Mouse (Mus musculus) megakaryocyte progenitor cell, adult 5-6 weeks (primary cell): ENCODE results near the gene Denr. TPM values are rescaled to one million over a fixed set of nuclear protein-coding genes. Genes with fewer than 3 reads are reported as not detected.

Source experiments
- ATAC-seq: replicated peaks from 2 replicates; pipeline ENCODE4 v1.8.0; 2016; ENCODE audit warnings: mild to moderate bottlenecking, moderate TSS enrichment, inconsistent platforms; ENCODE audit not compliant: poor library complexity
- total RNA-seq, 2 experiments: library from RNA; stranded (forward) in 1 of 2; stranded (reverse) in 1 of 2; fragments of 157-497, 149-512 nt in 1 of 2; fragments of 200-1000 nt in 1 of 2; gene quantifications; 2 replicates each; pipeline versions ENCODE4 v1.2.3 to v1.2.4; 2015 to 2017

The Denr gene
- total RNA-seq (2015), result 113 and 123 TPM in 2 replicates
- total RNA-seq (2017), result 90.6 and 105 TPM in 2 replicates

DNA sequence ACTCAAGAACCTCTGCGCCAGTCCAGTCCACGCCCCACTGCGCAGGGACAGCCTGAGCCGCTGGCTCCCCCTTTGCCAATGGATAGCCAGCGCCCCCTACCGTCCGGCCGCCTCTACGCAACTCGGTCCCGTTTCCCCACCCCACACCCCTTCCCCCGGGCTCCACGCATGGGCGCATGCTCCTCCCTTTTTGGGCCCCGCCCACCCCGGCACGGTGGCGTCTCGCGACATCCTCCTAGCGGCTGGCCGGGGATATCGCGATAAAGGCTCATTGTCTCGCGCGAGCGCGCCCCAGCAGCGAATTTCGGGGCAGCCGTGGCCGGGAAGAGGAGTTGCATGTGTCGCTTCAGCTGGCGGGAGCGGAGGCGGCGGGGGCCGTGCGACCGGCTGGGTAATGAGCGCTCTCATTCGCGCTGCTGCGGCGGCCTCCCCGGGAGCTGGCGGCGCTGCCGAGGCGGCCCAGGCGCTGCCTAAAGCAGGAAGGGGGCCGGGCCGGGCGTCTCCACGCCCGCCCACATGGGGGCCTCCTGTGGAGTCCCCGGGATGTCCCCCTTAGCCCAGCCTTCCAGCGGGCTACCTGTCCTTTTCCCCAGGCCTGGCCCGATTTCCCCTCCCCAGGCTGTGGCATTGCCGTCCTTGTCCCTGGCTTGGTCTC, at the start of gene Denr:
TSS of gene Denr (plus strand) at position 200 of the 655 bp plus-strand sequence.
- peak; percentile 97 for ATAC-seq

DNA sequence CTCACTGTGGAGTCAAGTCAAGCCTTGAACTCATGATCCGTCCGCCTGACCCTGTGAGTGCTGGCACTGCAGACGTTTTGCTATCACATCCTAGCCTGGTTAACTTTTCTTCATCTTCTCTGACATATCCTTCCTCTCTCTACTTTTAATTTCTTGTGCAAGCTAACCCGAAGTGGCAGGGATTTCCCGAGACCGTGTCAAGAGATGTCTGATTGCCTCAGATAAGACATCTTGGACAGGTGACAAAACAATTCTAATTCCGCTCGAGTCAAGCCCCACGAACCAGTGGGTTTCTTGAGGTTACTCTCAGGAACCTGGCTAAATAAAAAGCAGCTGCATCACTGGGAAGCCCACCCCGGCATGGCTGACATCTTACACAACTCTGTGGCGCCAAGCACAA, 48.2 kb upstream of the Denr start:
- peak; percentile 51 for ATAC-seq

DNA sequence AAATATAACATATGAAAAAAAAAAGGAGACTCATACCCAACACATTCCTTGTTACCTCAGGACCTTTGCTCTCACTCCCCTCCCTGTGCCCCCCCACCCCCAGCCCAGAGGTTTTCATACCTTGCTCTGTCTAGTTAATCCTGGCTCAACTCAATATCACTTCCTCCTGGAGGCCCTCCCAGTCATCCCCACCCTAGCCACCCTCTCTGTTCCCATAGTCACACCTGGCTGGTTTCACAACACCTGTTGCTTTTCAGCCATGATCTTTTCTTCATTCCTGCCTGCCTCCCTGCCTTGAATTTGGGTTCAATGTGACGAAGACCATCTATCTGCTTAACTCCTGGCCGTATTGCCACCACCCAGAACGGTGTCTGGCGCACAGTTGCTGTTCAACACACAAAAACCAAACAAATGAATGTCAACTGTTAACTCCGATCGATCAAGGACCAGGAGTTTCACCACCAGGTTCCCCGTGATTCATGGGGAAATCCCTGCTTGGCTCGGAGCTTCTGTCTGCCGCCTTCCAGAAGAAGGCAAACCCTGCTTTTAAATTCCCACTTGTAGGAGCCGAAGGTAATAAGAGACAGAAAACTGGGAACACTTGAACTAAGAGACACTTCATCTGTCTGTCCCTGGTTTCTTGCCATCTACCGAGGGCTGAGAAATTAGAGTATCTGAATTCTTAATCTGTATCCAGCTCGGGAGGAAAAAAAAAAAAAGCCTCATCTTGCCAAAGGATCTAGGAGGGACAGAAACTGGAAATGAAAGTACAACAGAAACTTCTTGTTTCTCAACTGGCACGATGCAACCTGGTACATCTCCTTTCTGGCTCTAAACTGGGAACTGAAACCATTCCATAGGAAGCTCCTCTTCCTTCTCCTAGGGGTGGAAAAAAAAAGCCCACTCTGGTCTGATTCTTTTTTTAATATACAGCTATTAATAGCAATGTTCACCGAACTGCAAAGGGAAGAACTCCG, 44.3 kb upstream of the Denr start:
- peak; percentile 47 for ATAC-seq

DNA sequence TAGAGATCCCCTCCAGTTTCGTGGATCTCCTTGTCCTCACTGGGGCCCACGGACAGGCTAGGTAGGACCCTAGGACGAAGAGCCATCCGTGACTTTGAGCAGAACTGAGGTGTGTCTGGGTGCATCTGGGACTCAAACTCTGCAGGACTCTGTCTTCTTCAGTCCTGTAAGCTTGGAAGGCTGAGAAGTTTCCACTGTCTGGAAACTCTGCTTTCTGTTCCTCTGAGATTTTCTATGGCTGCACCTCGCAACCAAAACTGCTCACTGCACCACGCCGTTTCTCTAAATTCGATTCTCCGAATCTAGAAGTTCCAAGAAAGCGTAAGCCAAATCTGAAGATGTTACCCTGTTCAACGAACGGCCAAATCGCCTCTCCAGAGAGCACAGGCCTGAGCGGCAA, 43.0 kb upstream of the Denr start:
- ATAC-seq, result no peak

DNA sequence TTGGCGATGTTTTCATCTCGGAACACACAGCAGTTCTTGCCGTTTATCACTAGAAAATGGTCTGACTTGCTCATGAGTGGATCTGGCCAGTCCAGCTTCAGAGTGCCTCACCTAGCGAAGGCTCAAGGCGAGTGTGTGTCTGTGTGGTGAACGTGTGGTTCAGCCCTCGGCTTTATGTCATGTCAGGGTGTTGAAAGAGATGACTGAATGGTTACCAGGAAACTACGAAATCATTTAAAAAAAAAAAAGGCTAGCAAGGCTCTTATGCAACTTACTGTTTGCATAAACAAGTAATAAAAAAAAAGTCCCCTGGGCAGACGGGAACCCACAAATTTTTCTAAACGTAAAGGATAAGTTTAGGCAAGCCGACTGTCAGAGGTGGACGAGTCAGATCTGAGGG, 41.6 kb upstream of the Denr start, which contains the start of gene Hcar2:
TSS of gene Hcar2 (minus strand) at position 135 of the 400 bp plus-strand sequence.
- peak; percentile 87 for ATAC-seq

DNA sequence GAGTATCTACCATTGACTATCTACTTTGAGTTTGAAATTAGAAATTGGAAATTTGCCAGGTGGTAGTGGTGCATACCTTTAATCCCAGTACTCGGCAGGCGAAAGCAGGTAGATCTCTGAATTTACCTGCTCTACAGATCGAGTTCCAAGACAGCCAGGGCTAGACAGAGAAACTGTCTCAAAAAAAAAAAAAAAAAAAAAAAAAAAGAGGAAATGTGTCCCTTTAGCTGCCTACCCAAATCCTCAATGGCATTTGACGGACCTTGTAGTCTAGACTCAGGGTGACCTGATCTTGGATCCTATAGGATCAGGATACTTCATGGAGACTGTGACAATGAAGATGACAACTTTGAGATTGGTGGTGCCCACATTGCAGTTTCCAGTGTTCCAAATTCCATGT, 40.5 kb upstream of the Denr start:
- ATAC-seq, result no peak

DNA sequence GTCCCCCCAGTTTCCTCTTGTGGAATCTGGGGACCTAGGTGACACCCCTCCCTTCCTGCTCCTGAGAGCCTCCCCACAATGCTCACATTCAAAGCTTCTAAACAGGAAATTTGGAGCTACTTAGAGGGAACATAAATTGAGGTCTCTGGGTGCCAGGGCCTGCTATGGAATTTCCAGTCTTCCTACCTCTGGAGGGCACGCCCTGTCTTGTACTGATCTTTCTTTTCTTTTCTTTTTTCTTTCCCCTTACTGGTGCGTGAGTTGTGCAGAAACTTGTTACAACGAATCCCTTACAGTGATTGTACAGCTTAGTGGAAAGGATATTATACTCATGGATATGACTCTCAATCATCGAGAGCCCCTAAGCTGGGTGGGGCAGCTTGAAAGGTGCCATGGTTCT, 37.4 kb upstream of the Denr start:
- ATAC-seq, result no peak

DNA sequence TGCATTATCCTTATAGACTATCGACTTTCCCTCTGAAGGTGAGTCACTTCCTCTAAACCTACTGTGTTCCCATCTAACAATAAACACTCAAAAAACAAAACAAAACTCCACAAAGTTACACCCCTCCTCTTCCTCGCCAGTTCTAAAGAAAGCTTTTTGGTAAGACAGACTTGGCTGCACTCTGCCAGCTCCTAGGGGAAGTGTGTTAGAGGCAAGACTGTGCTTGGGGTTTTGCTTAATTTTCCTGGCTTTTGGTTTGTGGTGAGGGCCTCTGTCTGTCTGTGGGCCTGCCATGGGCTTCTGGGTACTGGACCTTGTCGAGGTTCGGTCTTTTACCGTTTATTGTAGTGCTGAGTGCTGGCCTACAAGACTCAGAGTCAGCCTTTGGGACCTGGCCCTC, 32.8 kb upstream of the Denr start:
- 0 out of 2 replicates have a peak, but pooled peaks have one; percentile 9 for ATAC-seq

DNA sequence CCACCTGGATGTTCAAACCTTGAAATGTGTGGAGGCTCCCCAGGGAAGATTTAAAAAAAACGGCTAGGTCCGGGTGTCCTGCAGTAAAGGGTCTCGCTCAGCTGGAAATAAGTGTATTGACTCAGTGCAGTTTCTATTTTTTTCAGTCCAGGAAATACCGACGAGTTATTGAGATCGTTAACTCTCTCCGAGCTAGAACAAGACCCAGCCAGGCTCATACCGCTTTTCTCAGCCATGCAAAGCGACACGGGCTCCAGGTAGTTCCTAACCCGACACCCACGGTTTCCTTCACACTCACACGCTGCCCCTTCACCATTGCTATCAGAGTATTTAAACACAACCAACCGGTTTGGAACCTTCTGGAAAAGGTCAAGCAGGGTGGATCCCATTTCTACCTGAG, 28.9 kb upstream of the Denr start:
- no peak for ATAC-seq

DNA sequence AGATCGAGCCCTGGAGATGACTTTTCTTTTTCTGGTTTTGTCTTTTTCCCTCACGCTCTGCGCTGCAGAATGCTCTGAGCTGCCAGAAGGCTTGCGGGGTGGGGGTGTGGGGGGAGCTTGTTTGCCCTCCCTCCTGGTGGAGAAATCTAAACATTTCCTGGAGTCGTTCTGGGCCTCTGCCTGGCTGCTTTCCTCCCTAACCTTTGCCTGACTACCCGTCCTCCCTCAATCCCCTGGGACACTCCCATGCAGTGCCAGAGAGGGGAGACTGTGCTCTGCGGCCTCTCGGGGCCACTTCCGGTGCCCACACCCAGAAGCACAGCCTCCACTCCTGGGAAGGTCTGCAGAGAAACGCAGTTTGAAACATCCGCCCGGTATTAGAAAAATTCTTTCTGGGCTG, 27.0 kb upstream of the Denr start, which contains the start of gene Hcar1:
TSS of gene Hcar1 (minus strand) at position 93 of the 400 bp plus-strand sequence.
- no peak for ATAC-seq

DNA sequence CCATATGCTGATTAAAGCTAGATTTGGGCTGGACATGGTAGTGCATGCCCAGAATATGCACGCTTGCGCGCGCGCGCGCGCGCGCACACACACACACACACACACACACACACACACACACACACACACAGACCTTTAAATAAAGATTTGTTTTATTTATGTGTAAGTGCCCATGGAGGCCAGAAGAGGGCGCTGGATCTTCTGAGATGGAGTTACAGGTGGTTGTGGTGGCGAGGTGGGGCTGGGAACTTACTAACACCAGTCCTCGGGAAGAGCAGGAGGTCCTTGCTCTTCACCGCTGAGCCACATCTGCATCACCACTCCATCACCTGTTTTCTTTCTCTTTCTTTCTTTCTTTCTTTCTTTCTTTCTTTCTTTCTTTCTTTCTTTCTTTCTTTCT, 26.2 kb upstream of the Denr start:
- no peak for ATAC-seq

DNA sequence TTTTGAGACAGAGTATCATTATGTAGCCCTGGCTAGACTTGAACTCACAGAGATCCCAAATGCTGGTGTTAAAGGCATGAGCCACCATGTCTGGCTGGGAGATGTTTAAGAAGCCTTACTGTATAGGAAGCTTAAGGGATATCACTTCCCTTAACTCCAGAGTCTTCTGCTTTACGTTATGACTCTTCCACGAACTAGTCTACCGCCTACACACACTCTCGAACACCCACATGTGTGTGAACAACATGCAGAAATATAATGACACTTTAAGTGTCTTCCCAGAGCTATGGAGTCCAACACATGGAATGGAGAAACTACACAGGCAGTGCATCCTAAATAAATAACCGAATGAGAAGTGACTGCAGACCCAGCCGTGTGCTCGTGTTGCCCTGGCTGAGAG, 23.1 kb upstream of the Denr start:
- ATAC-seq, result no peak

DNA sequence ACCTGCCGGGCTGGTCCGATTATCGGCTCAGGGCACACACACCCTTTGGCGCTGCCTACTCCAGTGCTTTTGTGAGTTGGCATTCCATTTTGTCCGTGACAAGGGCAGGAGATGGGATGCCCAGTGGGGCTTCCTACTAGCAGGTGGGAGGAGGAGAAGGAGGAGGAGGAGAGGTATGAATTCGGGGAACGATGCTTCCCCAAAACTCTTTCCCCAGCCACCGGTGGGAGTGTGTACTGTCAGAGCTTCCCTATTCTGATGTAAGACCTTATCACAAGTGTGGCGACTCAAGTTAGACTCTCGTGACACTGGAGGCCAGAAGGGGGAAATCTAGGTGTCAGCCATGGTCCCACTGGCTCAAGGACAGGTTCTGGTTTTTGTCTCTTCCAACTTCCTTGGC, 22.6 kb upstream of the Denr start:
- ATAC-seq, result peak; percentile 76

DNA sequence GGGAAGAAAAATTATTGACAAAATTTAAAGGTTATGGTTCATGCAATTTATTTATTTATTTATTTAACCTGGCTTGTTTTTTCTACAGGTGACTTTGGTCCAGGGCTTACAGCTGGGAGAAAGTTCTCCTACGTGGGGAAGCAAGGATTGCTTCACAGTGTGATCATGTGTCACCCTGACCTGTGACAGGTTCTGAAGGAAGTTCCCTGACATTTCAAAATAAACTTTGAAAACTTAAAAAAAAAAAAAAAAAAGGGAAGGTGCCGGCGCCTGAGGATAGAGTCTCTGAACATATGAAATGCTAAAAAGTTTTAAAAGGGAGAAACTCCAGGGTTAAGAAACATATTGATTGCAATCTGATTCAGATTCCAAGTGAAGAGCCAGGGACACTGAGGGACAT, 20.6 kb upstream of the Denr start:
- peak; percentile 63 for ATAC-seq

DNA sequence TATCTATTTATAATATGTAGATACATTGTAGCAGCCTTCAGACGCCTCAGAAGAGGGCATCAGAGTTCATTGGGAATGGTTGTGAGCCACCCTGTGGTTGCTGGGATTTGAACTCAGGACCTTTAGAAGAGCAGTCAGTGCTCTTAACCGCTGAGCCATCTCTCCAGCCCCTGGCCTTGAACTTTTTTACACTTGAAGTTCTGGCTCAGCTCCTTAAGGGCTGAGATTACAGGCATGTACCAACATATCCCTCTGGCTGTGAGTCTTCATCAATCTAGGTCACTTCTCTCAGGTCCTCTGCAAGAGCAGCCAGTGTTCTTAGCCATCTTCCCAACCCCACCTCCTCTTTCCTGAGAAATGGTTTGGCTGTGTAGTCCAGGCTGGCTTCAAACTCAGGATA, 16.7 kb upstream of the Denr start:
- ATAC-seq, result no peak

DNA sequence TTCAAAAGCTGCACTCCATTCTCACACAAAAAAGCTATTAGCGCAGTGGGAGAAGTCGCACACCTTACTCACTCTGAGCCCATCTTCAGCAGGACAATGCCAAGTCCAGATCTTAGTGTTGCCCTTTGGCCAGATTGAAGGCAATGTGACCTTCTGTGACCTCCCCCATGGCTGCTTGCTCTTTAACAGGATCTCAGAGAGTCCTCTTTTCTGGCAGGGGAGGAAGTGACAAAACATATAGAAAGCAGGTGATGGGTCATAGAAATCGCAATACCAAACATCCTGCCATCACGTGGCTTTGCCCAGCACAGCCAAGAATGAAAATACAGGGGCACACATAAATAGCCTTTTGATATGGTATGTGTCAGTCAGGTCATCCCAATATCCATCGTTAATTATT, 16.0 kb upstream of the Denr start:
- ATAC-seq, result no peak

DNA sequence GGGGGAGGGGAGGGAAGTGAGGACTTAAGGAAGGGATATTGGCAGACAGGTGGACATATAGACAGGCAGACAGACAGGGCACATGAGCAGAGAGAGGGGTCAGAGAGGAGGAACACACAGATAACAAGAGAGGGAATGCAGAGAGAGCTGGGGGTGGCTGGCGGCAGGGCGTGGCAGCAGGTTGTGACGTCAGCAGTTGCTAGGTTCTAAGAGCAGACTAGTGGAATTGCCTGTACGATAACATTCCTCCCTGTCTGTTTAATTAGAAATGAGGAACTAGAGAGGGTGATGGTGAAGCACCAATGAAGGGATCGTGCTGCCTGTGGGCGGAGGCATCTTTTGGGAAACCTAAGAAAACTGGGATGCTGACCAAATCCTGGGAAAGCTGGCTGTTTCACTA, 15.3 kb upstream of the Denr start:
- peak; percentile 95 for ATAC-seq

DNA sequence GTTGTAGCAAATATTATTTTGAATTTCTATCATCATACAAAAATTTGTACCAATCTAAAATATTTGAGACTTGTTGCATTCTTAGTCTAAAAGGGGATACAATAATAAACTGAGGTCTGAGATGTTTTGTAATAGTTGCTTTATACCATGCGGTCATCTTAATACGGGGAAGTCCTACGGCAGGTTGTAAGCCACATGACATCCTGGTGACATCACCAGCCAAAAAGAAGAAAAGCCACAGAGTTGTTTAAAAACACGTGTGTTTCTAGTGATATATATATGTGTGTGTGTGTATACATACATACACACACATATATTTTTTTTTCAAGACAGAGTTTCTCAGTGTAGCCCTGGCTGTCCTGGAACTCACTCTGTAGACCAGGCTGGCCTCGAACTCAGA, 13.5 kb upstream of the Denr start:
- ATAC-seq, result 0 out of 2 replicates have a peak, but pooled peaks have one; percentile 23

DNA sequence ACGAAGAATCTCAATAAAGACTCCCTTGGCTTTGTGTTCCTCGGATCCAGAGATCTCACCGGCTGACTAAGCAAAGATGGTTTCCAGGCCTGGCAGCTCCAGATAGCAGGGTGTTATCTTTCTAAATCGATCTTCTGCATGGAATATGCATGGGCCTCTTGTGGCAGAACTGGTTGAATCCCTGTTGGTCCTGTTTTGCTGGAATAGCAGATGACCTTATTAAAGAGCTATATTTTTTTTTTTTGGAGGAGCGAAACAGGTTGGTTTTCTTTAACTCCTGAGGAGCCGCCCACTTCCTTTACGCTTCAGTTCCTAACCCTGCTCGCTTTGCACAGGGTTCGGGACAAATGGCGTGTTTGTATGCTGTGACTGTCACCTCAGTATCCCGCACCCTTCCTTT, 10.6 kb upstream of the Denr start:
- no peak for ATAC-seq

DNA sequence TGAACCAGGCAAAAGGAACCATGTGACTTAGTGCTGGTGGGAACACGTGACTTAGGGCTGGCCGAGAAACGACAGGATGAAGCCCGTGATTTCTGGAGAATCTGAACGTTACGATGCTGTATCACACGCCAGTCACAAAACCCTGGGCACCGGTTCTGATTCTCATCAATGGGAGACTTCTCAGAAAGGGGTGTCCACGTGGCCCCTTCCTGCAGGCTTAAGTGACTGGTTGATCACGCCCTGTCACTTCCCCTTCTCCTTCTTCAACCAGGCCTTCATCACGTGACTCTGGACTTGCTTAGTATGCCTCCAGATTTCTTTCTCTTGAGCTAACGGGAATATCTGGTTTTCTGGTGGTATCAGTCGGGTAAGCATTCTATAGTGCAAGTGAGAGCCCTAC, 9.6 kb upstream of the Denr start:
- ATAC-seq, result peak; percentile 66

DNA sequence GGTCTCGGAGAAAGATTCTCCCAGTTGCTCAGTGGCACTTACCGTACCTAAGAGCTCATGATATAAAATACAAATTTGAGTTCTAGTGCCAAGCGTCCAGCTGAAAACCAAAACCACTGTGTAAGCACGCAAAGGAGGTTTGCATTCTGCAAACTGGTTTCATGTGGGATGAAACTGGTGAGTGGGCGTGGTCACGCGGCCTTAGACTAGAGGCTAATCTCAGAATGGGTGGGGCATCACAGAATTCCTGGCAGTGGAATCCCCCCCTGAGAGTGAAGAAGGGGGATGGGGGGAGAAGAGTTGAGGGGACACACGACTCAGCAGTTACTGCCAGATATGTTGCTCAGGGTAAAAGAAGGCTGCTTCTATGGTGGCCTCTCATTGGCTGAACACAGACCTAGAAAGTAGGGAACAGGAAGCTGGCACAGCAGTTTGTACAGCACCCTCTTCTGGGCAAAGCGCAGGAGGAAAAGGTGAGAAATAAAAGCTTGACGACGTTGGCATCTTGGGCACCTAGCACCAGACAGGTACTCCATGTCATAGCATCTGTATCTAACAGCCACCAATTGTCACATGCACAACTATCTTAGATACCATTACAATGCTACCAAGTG, 2.8 kb upstream of the Denr start:
- ATAC-seq, result no peak
